Mouse (Mus musculus) retina, embryonic 14.5 days (tissue): ENCODE data around the gene Prpf3.
"Not testable (repeated sequence)": the region's sequence is repeated elsewhere in the genome, so short reads cannot be mapped to it uniquely, and the experiment has no call there.

Source experiments
- DNase-seq: peaks from one replicate; pipeline ENCODE4 v3.0.0-alpha.2; 2015; ENCODE audit warnings: low spot score

Gene Prpf3

GRCm38 (mm10) chr3:95881979-95882815 is 26.5 kb upstream of the Prpf3 start, which contains the start of gene Ciart:
Gene Ciart, minus strand, starts transcription at chr3:95882251.
- DNase-seq: peak; percentile 96

- DNase-seq: no peak
These were observed 23.4 kb upstream of the Prpf3 start for GRCm38 (mm10) chr3:95879063-95879462.

DNA sequence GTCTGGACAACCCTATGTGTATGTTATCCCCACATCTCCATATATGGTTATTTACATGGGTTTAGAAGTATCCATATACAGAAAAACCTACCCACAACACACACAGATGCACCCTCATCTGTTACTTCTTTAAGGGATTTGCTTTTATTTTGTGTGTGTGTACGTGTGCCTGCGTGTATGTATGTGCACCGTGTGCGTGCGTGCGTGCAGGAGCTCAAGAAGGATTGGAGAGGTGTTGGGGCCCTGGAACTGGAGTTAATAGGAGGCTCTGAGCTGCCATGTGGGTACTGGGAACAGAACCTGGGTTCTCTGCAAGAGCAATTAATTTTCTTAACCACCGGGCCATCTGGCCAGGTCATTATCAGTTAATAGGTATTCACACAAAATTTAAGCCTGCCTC is 16.4 kb upstream of the Prpf3 start:
- no peak for DNase-seq

DNA sequence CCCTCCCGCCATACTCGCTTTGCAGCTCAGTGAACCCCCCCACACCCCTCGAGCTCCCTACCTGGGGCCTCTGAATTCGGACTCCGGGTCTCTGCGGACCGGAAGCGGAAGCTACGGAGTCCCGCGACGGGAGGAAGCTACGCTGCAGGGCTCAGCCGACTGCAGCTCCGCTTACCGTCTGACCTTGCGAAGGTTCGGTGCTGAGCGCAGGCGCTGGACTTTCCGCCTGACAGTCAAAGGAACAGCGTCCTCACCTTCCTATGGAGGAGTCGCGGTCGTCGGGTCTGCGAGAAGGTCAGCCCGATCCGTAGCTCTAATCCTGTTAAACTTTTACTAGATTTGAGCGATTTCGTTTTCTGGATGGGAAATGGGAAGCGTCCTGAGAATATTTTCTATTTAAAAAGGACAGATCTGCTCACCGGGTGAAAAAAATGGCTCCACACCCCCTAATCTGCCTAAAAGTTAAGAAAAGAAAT is 15.7 kb upstream of the Prpf3 start, which contains the start of gene Mrps21:
Gene Mrps21 (minus strand): TSS at position 128 of the 476 bp plus-strand sequence.
- DNase-seq: peak; percentile 85

- DNase-seq: no peak
These were observed 15.3 kb upstream of the Prpf3 start for GRCm38 (mm10) chr3:95870976-95871375.

DNA sequence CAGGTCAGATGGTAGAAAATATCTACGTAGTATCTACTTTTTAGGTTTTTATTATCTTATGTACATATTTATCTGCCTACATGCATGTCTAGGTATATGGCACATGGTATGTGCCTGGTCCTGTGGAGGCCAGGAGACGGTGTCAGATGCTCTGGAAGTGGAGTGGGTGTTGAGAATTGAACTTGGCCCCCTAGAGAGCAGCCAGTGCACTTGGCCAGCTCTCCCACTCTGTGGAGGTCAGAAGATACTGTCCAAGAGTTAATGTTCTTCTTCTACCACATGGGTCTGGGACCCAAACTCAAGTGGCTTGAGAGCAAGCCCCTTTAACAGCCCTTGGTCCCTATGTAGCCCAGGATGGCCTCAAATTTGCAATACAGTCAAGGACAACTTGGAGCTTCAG is 11.7 kb upstream of the Prpf3 start:
- DNase-seq: no peak

- DNase-seq: no peak
These were observed 10.4 kb upstream of the Prpf3 start for GRCm38 (mm10) chr3:95866071-95866470.

- no peak for DNase-seq
These were observed 9.9 kb upstream of the Prpf3 start for GRCm38 (mm10) chr3:95865571-95865970.

DNA sequence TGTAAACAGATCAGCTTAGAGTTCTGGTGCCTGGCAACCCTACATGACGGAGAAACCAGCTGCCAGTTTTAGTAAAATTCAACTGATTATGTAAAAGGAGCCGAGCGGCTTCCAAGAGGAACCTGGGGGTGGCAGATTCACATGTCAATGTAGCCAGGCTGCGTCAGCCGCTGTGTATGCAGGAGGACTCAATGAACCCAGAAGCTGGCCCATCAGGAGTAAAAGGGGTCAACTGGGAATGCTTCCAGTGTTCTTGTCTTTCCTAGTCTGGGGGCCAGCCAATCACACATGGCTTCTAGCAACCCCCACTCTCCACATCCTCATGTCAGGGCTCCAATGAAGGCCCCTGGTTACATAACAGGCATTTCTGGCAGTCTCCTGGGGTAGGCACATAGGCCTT is 9.4 kb upstream of the Prpf3 start:
- DNase-seq: no peak

DNA sequence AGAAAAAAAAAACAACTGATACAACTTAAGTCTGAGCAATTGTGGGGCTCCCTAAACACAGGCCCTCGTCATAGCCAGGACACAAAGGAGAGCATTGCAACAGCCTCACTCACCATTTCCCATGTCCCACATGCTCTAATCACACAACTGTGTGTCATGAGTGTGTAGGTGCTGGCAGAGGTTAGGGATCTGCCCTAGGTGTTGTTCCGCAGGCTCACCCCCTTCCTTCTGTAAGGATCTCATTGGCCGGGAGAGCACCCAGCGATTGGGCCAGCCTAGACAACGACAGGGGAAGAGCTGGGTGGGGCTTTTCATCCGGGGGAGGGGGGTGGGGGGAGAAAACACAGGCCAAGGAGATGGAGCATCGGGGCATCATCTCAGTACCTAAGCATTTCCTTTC is 7.9 kb upstream of the Prpf3 start:
- DNase-seq: no peak

DNA sequence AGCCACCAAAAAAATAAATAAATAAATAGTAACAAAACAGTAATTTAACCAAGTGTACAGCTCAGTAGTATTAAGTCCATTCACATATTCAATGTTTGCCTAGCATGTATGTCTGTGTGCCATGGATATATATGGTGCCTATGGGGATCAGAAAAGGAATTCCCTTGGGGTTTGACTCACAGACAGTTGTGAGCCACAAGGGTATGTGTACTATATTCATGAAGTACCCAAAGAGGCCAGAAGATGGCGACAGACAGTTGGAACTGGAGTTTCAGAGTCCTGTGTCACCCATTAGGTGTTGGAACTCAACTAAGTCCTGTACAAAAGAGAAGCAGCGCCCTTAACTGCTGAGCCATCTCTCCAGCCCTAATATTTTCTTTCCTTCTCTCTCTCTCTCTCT is 6.1 kb upstream of the Prpf3 start:
- peak; percentile 87 for DNase-seq

GRCm38 (mm10) chr3:95861216-95861615 is 5.5 kb upstream of the Prpf3 start:
- DNase-seq: no peak

GRCm38 (mm10) chr3:95860323-95860722 is 4.6 kb upstream of the Prpf3 start:
- peak; percentile 49 for DNase-seq

DNA sequence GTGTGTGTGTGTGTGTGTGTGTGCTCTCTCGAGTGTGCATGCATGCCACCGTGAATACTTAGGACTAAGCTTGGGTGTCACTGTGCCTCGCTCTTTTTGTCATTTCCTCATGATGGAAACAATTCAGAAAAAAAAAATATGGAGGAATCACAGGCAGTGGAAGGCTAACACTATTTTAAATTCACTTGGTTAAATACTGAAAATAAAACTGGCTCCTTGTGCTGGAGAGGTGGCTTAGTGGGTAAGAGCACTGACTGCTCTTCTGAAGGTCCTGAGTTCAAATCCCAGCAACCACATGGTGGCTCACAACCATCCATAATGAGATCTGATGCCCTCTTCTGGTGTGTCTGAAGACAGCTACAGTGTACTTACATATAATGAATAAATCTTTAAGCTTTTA is 2.6 kb upstream of the Prpf3 start:
- not testable (repeated sequence) for DNase-seq

DNA sequence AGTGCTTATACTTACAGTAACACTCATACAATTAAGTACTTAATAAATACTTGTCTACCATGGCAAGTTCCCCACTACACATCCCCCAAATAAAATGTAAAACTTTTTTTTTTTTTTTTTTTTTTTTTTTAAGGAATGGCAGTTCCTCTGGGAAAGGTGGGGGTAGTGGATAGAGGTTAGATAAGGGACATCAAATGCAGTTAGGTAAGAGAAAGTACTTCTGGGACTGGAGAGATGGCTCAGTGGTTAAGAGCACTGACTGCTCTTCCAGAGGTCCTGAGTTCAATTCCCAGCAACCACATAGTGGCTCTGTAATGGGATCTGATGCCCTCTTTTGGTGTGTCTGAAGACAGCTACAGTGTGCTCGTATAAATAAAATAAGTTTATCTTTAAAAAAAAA is 1.4 kb upstream of the Prpf3 start:
- not testable (repeated sequence) for DNase-seq

DNA sequence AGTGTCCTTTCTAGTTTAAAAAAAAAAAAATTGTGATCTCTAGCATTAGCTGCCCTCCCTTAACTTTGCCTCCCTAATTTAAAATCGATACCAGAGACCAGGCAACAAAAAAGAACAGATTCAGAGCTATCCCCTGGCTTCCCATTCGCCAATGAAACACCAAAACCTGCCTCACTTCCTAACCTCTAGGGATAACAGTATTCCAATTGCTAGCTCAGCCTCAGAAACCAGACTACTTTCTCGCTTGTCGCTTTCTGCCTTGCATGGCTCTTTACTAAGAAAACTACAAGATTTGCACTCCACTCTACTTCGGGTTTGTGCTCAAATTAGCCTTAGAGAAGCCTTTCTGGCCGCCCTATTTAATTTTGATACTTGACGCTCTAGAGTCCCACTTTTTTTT is 430 bp upstream of the Prpf3 start:
- no peak for DNase-seq

- no peak for DNase-seq
These were observed 4.4 kb downstream of the Prpf3 start for GRCm38 (mm10) chr3:95851317-95851716.

GRCm38 (mm10) chr3:95850611-95851010 is 5.1 kb downstream of the Prpf3 start:
- DNase-seq: no peak

DNA sequence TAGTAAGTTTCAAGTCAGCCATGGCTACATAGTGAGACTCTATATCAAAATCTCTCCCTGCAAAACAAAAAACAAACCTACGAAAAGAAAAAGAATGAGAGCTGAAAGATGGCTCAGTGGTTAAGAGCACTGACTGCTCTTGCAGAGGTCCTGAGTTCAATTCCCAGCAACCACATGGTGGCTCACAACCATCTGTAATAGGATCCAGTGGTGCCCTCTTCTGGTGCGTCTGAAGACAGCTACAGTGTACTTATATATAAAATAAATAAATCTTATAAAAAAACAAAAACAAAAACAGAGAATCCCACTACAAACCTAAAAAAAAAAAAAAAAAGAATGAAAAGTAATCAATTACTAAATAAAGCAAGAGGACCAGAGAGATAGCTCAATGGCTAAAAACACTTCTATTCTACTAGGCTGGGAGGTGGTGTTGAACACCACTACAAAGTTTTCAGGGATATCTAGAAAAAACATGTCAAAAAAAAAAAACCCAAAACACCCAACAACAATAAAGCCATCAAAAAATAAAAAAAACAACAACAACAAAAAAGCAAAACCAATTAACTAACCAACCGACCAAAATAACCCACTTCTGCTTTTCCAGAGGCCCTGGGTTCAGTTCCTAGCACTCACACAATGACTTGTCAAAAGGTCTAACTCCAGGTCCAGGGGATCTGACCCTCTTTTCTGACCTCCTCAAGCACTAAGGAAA is 13.0 kb downstream of the Prpf3 start:
- DNase-seq: no peak

DNA sequence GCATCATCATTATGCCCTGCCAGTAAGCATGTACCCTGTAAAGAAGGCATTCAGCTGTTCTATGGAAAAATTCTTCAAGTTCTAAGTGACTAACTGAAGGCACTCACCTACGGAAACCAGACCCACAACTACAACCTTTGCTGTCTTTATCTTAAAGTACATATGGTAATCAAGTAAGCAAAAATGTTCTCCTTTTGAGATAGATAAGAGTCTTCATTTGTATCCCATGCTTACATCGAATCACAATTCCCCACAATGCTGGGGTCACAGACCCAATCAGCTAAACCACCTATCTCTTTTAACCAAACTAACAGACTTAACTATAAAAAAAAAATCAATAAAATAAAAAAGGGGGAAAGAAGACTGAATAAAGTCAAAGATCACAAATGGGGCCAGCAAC is 16.4 kb downstream of the Prpf3 start:
- no peak for DNase-seq

DNA sequence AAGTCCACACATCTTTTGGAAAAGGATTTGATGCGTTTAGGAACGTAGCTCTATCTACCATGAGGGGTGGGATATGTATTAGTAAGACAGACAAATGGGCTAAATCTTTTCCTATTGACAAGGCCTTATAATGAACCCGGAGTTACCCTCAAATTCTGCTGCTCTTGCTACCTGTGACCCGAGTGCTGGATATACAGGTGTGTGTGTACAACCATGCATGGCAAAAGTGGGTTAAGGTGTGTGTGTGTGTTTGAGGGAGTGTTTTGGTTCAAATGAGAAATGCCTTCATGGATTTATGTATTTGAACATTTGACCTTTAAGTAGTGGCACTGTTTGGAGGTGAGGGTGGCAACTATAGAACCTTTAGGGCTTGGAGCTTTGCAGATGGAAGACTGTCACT is 26.6 kb downstream of the Prpf3 start:
- DNase-seq: no peak

- DNase-seq: no peak
These were observed 29.4 kb downstream of the Prpf3 start for GRCm38 (mm10) chr3:95826275-95826674.
